Mouse (Mus musculus) retina, adult 2 months (tissue): Measurements from ENCODE around the gene Tenm2.

Experiments
- DNase-seq: peaks from one replicate; pipeline ENCODE4 v3.0.0-alpha.2; 2012; ENCODE audit warnings: low read depth, low spot score

The Tenm2 gene

DNA sequence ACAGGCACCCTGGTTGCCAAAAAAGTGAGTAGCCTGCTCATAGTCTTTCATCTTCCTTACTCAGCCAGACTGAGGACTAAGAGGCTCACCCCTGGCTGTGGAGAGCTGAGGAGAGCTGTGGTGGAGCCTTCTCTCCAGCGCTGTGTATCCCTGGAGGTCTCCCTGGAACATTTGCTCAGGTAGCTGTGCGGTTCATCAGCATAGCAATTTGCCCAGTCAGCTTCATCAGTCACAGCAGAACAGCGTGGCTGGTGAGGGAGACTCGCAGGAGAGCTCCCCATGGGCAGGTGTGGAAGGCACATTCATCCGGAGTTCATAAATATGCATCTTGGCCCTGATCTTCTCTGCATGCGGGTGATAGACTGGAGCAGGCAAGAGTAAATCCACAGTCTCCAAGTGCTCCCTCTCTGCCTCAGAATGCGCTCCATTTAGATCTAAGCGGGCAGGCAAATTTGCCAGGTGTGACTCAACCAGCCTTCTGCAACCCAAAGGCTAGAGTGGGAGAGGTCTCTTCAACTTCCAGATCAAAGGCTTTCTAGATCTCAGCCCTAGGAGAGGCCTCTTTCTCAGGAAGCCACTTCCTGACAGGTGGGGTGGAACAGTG lies 751.2 kb downstream of the Tenm2 start:
- no peak for DNase-seq

DNA sequence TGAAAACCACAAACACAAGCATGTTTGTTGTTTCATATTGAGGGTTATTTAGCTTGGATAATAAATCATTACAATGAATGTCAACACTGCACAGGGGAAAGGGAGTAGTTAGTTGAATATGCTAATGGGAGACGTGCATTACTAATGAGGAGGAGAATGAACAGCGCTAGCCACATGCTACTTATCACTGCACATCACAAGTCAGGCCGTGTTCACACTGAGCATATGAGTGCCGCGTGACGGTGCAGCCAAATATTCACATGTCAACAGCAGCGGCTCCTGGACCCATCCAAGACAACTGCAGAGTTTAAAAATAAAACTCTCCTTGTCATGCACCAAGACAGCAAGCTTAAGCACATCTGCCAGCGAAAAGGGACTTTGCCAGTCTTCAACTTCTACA lies 753.6 kb downstream of the Tenm2 start:
- no peak for DNase-seq

DNA sequence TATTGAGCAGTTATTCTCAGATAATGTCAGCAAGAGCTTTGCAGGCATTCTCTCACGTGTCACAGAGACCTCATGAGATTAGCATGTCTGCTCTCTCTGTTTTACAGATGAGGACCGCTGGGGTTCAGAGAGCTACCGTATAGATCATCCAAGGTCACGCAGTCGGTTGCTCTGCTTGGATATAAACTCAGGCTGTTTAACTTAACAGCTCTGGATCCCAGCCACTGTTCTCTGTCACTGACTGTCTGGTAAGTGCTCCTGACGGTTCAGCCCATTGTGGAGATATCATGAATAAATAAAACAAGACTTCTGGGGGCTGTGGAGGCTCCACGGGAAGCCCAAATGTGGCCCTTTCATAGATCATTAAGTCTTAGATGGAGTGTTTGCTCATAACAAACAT lies 754.2 kb downstream of the Tenm2 start:
- DNase-seq, result no peak

DNA sequence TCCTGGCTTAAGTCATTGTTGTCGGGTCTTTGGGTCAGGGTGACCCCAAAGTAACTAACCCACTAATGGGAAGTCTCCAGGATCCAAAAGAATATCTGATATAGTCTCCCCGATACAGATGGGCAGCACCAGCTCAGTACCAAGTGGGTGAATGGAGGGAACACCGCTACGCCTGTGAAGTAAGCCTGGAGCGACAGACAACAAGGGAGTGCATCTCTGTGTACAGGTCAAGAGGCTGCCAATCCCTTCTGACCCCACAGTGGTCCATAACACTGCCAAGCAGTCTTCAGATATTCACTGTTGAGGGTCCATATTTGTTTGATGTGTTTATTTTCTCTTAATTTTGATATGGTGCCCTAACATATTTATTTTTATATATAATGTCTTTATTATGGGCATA lies 754.7 kb downstream of the Tenm2 start:
- no peak for DNase-seq

DNA sequence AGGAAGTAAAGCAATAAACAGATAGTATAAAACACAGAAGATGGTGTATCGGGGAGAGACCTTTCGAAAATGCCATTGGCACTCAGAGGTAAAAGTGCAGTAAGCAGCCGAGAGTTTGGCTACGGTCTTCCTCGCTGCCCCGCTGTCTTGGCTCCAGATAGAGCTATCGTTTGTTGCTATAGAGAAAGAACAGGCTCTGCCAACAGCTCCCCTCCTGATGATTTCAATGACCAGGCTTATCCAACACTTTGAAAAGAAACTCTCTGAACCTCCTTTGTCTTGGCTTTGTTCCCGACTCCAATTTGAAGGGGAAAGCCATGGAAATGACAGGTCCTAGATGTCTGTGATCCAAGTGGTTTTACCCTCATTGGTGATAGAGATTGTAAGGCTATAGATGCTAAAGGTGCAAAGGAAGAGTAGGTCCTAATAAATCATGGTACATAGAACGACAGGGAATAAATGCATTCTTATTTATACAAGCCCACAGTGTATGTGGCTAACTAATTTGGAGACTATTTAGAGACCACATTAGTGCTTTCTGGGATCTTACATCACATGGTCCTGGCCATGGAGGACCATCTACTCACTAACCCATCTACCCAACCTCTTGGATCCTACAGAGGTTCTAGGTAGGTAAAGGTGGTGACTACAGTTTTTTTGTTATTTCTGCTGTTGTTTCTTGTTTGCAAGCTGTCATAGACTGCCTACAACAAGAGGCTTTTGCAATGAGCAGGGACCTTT lies 765.8 kb downstream of the Tenm2 start:
- DNase-seq, result no peak

DNA sequence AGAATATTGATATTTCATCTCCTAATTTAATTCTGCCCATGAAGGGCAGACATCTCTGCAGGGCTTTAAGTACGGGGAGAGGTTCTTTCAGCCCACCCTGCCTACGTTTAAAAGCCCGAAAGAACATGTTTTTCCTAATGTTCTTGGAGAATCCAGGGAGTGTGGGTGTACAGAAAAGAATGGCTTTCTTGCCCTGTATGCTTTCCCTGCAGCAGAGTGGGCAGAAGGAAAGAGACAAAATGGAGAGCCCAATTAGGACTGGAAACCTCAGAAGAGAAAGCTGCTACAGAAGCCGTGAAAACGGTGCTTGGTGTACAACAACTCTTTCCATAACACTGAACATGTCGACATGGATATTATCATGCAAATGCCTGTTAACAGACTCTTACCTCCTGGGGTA lies 777.3 kb downstream of the Tenm2 start:
- no peak for DNase-seq

DNA sequence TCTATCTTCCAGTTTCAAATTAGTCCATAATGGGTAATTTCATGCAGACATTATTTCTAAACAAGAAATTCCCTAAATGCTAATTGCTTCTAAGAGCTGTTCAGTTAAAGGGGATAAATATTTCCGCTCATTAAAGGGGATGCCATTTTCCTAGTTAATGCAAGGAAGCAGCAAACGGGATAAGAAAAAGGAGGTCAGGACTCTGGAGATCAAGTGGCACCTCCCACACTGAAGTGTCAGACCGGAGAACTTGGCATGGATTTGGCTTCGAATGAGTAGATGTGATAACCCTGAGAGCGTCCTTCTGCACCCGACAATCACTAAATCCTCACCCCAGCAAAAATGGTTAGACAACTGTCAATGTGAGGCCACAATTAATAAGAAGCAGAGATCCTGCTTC lies 781.7 kb downstream of the Tenm2 start:
- no peak for DNase-seq

DNA sequence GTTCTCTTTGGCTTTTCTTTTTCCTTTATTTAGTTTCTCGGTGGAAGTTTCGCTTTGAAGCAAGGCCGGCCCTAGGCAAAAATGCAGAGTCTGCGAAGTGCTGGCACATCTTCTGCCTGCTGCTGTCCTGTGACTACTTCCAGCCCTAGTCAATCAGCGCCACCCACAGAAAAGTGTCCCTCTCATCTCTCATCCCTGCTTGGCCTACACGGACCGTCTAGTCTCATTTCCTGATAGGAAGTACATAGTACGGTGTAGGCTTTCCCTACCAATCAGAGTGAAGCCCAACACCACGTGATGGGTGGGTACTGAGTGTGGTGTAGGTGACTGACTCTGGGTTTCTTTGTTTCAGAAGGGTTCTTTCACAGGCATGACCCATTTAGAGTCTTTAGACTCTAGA lies 783.3 kb downstream of the Tenm2 start:
- no peak for DNase-seq

DNA sequence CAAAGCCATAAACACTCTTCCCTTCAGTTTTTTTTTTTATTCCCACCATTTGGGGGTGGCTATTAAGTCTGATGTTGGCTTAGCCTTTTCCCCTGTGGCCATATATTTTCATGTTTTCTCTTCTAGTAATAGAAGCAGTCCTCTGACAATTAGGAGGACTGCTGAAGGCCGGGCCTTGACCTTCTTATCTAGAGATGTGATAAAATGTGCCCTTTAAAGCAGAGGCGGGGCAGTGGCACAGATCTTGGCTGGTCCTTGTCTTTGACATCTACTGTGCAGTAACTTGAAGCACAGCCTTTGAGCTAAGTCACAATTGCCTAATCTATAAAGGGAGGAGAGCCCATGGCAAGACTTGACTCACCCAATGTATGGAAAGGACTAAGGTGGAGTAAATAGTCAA lies 789.4 kb downstream of the Tenm2 start:
- no peak for DNase-seq

DNA sequence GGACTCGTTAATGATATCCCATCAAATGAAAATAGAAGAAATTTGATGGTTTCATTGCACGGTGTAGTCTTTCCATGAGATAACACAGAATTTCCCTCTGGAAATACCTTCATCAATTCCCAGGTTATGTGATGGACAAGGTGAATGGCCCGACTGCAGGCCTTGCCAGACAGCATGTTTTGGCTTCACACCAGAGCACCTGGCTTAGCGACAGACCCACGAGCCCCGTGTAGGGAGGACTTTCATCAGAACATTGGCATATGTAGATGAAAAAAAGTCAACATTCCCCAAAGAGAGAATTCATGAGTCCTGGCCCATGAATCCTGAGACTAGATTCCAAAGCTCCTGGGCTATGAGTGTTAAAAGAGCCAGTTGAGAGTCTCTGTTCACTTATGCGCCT lies 791.9 kb downstream of the Tenm2 start:
- DNase-seq, result no peak

DNA sequence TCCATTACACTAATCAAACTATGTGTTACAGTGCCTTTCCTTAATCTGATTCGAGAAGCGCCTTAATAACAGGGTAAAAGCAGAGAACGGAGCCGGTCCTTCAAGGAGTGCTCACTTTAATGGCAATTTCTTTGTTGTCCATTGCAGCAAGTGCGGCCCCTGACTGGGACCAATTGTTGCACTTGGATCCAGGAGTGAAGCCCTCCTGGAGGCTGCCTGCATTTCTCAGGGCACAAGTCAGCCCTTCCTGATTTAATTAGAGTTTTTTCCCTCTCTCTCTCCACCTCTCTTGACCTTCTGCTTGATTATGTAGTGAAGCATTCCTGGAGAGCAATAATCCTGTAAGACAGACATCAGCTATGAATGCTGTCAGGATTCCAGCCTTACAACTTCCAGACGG lies 794.0 kb downstream of the Tenm2 start:
- DNase-seq, result no peak

DNA sequence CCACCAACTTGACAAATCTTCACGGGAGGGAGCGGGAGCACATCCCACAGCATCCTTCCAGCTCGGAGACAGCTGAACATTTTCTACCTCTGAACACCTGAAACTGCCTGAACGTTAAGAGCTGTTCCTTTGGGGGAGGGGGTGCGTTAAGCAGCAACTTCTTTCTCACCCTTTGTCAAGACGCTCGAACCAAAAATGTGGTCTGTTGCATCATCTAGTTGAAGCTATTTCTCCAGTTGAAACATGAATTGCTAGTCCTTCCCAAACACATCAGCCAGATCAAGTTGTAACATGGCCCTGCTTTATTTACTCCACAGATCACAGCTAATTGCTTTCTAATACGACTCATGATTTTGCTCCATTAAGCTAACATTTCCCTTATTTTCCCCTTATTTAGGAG lies 799.5 kb downstream of the Tenm2 start:
- DNase-seq, result no peak

DNA sequence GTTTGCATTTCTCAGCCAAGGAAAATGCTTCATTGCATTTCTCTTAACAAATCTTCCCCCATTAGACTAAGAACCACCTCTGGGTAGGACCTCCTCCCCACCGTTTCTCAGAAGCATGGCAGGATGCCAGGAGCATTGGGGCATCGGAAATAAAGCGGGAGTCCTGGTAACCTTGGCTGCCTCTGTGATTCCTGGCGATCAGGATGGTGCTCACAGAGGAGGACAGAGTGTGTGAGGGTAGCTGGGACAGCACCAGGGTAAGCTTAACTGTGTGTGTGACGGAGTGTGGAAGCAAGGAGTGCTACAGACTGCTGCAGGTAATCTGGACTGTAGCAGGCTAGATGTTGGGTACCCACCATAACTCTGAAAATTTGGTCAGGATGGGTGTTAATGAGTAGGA lies 806.8 kb downstream of the Tenm2 start:
- DNase-seq, result no peak

DNA sequence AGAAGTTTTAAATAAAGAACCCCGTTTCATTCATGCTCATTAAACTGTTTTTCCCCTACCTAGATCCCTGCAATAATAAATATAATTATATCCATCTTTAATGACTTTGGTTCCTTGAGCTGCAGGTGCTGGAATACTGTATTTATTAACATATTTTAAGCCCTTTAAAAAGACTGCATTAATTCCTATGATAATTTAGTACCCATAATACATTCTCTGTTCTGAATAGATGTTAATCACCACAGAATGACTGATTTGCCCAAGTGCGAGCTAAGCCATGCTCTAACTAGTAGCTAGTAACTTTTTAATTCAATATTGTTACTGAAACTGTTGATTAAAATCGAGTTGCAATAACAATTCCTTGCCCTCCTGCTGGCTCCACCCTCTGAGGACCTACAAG lies 810.8 kb downstream of the Tenm2 start:
- DNase-seq, result no peak

DNA sequence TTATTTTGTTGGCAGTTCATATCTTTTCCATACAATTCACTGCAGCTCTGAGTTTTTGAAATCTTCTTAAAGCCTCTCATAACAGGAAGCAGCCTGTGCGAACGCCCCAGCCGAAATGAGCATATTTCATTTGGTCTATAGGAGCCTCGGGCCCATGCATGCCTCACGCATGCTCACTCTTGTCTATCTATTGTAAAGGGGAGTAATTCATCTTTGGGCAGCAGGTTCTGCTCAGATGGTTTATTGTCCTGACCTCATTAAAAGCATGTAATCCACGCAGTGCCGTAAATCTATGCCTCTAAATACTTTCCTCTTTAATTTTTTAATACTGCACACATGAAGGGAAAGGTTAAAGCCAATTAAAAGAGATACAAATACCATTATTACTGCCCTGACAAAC lies 815.7 kb downstream of the Tenm2 start:
- no peak for DNase-seq

DNA sequence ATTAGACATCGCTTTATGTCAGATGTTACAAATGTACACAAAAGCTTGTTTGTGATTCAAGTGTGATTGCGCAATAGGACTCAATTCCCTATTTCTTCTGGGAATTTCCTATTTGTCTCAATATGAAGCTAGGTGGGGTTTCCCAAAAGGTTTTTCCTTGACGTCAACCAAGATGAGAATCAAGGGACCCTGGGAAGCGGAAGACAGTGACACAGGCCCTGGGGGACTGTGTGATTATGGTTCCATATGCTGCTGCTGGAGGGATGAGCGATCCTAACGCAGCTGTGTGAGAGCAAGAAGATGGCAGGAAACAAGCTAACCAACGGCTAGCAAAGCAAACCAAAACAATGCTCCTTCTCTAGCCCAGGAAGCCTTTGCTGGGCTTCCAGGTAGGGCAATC lies 820.5 kb downstream of the Tenm2 start:
- DNase-seq, result no peak

DNA sequence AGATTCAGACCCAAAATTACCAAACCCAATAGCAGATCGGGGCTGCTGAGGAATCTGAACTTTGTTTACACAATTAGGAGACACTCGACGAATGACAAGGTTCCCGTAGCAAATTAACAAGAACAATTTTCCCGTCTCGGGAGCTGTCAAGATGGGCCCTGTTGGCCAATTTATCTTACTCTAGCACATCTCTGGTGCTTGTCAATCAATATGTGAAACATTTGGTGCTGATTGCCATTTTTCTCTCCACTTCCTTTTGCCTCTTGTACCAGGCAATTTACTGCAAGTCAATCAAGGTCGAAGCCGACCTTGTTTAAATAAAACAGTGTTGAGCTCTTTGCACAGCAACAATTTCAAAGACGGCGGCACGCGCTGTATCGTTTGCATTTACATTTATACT lies 824.9 kb downstream of the Tenm2 start:
- no peak for DNase-seq

DNA sequence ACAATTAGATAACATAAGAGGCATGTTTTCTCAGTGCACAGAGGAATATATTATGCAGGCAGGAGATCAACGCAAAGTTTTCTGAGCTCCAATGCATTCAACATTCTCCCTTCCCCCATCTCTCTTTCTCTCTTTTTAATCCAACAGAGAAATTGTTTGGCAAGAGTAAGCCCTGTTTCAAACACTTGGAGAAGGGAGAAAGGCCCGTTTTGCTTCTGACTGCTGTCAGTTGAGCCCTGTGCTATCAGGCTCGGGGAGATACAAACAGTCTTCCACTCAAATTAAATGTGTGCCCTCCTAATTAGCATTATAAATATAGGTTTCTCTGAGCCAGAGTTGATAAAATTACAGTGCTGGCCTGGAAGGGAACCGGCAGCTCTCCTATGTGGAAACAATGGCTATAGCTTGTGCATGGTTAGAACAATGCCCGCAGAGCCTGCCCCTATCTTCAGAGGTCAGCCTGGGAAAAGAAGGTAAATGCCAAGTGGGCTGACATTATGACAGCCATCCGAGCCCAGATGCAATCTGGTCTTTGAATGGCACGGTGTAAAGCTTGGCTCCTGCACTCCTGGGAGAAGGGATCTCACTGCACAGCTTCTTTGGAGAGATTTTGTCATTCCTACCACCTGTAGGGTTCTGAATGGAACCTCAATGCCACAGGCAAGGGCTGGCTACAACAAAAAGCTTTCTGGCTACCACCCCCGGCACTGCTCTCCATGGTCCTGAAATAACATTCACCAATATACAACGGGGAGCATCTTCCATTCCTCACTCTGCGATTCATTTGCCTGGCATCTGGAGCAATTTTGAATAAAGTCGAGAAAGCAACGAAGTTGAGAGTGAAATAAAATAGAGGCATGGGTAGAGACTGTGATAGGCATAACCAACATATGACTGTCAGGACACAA lies 839.7 kb downstream of the Tenm2 start:
- DNase-seq, result no peak

DNA sequence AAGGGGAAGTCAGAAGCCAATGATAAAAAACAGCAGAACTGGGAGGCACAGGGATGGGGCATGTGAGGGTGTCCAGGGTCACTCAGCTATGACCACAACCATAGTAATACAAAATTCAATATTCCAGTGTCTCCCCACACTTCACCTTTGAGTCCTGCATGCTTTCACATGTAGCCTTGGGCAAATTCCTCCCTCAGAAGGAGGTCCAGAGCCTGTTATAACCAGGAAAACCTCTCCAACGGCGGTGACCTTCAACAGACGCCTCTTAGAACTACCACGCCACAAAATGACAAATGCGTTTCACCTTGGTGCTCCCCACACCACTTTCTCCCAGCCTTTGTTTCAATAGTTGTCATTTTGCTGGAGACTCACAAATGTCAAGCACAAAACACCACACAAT lies 851.1 kb downstream of the Tenm2 start:
- DNase-seq, result no peak

DNA sequence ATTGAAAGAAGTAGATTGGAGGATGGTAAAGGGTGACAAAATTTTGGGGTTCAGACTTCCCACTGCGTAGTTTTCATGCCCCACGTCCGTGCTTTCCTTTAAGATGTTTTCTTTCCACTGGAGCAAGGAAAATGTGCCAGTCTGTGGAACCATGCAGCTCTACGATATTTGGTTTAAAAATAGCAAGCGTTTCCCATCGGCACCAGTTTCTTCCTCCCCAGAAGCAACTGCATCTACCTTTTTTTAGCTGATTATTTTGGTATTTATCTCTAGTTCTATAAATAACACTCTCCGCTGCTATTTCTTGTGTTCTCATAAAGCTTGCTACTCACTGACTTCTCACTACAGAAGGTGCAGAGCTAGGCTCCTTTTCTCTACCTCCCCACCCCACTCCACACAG lies 864.0 kb downstream of the Tenm2 start:
- no peak for DNase-seq

DNA sequence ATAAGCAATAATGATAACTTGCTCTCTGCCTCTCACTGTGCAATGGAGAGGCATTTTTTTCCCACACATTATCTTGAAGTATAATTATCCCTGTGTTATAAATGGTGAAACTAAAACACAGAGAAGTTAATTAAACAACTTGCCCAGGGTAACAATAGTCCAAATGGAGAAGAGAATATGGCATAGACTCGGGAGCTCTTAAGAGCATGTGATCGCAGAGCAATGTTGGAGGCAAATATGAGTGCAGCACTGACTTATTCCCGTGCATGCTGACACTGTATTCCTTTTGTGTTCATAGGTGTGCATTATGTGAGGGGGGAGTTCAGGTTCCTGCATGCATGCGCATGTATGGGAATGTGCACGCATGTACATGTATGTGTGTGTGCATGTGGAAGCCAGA lies 870.7 kb downstream of the Tenm2 start:
- DNase-seq, result no peak

DNA sequence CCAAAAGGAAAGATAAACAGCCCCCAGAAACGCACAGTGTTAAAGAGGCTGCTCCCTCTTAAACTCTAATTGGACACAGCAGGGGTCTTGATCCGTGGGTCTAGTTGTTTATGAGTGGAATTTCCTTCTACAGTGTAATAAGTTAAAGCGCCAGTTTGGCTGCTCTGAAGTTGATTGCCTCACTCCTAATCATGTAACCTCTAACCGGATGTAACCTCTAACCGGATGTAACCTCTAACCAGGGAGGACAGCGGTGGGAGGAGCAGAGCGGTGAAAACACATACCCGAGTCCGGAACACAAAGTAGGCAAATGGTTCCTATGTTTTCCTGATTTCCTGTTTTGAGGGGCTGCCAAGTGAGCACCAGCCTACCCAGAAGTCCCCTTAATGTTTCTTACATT lies 871.3 kb downstream of the Tenm2 start:
- DNase-seq, result no peak

DNA sequence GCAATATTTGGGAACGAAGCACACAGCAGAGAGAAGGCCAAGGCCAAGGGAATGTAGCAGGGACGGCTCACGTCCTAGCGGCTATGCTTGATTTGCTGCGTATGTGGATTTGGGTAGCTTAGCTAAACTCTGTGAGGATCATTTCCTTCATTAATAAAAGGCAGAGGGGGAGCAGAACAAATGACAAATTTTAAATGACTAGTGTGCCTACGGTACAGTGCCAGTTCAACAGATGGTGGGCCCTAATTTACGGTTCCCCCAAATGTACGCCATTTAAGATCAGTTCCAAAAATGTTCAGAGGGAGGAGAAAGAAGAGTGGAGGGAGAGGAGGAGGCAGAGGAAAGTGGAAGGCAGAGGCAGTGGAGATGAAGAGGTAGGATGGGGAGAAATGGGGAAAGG lies 873.2 kb downstream of the Tenm2 start:
- no peak for DNase-seq
